Mouse (Mus musculus) heart, adult 2 months (tissue): ENCODE measurements around the gene Ankmy1.

Experiments used
- CTCF ChIP-seq: fragments of 200-600 bp; IDR thresholded peaks from 2 replicates; pipeline ENCODE4 v1.8.1; 2022; ENCODE audit warnings: antibody characterized with exemption, mild to moderate bottlenecking, moderate library complexity
- POLR2A ChIP-seq: fragments of 200-500 bp; IDR thresholded peaks from 2 replicates; pipeline ENCODE4 v1.6.1; 2011; ENCODE audit warnings: mild to moderate bottlenecking, low read depth, low read length, control low read depth; ENCODE audit not compliant: insufficient read depth

DNA sequence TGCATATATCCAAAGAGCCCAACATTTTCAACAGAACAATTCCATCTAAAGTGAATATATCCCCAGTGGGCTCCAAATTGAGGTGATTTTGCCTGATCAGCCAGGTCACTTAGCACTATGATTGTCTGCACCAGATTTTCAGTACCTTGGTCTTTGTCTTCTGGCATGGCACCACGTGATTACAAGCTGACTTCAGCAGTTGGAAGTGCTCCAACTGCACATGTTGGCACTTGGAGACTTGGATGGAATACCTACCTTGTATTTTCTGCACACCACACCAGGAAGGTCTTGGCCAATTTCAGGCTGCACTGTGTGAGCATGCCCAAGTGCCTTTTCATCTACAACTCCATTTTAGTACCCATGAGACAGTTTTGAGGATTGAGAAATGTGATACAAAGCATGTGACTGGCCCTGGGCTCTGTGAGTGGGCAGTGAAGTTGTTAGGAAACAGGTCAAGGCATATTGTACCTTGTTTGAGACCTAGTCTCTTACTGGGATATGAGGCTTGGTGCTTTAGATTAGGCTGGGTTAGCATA is 27.5 kb upstream of the Ankmy1 start:
- TF ChIP-seq CTCF (no peak), POLR2A (no peak)
